Mouse (Mus musculus): Measurements from ENCODE around the gene 4933428G20Rik.
A peak's percentile ranks its signal among the peaks of the same experiment; 100 is the strongest.

Gene 4933428G20Rik

DNA sequence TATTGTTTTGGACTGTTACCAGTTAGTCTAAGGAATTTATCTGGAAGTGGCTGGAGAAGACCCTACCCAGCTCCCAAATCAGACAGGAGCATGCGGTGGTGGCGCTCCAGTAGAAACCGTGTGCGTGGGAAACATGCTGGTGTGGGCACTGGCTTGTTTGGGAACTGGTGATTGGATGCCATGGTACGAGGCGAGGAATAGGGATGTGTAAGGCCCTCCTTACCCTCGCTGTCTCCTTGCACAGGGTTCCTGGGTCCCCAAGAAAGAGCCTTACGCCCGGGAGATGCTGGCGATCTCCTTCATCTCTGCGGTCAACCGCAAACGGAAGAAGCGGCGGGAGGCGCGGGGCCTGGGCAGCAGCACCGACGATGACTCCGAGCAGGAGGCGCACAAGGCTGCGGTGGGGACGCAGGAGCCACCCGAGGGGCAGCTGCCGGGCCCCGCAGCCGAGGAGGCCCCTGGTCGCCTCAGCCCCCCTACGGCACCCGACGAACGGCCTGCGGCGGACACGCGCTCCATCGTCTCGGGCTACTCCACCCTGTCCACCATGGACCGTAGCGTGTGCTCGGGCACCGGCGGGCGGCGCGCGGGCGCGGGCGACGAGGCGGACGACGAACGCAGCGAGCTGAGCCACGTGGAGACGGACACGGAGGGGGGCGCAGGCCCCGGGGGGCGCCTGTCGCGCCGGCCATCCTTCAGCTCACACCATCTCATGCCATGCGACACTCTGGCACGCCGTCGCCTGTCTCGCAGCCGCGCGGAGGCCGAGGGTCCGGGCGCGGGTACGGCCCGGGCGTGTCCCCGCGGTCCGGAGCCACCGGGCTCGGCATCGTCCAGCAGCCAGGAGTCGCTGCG lies at the start of gene 4933428G20Rik:
TSS of gene 4933428G20Rik (minus strand) at position 476 of the 855 bp plus-strand sequence.
- DNase-seq, result no peak

DNA sequence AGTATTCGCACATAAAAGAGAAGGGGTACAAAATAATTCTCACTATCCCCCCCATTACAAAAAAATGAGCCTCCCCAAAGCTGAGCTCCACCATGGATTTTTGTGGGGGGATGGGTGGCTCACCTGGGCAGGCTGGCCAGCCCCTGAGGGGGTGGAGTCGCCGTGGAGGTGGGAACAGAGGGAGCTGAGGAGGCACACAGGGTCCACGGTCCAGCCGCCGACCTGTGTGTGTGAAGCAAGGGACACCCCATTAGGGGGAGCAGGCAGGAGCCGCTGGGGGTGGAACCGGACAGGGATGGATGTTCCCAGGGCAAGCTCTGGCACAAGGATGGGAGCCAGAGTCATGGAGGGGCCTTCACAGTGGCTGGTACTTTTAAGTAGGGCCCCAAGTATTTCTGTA lies 48.6 kb upstream of the 4933428G20Rik start:
- DNase-seq, result no peak

DNA sequence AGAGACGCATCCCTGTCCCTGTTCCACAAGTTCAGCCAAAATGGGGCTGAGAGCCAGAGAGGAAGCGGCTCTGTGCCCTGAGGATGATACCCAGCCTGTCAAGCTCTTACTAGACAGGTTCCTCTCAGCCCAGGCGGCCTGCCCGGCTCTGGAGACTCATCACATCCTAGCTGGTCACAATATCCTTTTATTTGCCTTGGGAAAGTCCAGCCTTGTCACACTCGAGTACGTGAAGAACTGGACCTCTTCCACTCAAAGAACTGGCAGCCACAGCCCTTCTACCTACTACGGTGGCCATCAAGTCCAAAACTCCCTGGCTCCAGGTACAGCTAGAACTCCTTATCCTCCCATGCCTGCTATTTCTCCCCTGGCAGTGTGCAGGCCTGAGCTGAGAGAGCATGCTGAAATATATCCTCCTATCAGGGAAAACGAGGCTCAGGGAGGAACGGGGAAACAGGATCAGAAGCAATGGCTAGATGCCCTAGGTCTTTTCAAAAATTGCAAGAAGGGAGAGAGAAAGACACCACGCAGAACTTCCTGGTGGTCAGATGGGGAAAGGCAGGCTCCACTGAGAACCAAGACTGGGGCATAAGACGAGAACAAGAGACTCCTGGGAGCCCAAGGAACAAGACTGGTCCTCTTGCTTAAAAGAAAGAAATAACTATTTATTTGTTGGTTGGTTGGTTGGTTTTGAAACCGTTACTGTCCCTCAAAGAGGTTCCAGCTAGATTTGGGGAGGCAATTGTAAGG lies 48.0 kb upstream of the 4933428G20Rik start:
- DNase-seq, result no peak

GRCm38 (mm10) chr11:97546804-97547411 lies 46.8 kb upstream of the 4933428G20Rik start:
- peak; percentile 73 for DNase-seq

DNA sequence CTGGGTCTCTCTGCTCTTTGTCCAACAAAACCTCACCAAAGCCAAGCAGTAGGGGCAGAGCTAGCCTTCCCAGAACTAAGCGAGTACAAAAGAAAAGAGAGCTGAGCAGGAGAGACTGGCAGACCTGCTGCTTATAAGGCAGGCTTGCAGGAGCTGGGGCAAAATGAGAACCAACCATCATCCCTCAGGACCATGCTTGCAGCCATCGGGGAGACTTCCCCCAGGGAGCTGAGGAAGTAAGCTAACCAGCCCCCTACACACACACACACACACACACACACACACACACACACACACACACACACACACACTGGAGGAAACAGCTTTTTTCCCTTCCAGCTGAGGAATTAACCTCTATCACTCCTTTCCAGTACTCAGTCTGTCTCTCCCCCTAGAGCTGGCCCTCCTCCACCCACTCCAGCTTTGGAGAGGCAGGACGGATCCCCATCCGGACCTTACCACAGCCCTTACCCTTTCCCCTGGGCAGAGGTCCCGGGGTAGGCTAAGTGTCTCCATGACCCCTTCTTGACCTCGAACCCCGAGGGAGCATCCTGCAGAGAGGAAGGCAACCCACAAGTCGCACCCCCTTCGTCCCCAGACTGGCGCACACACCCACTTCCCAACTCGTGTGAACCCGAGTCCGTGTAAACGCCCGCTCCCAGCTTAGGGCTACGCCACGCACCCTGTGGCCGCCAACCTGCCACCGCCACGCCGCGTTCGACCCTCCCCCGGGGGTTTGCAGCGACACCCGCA lies 45.8 kb upstream of the 4933428G20Rik start:
- no peak for DNase-seq

GRCm38 (mm10) chr11:97543883-97544282 lies 43.7 kb upstream of the 4933428G20Rik start:
- no peak for DNase-seq

GRCm38 (mm10) chr11:97543181-97543733 lies 43.1 kb upstream of the 4933428G20Rik start:
- DNase-seq, result peak; percentile 92

DNA sequence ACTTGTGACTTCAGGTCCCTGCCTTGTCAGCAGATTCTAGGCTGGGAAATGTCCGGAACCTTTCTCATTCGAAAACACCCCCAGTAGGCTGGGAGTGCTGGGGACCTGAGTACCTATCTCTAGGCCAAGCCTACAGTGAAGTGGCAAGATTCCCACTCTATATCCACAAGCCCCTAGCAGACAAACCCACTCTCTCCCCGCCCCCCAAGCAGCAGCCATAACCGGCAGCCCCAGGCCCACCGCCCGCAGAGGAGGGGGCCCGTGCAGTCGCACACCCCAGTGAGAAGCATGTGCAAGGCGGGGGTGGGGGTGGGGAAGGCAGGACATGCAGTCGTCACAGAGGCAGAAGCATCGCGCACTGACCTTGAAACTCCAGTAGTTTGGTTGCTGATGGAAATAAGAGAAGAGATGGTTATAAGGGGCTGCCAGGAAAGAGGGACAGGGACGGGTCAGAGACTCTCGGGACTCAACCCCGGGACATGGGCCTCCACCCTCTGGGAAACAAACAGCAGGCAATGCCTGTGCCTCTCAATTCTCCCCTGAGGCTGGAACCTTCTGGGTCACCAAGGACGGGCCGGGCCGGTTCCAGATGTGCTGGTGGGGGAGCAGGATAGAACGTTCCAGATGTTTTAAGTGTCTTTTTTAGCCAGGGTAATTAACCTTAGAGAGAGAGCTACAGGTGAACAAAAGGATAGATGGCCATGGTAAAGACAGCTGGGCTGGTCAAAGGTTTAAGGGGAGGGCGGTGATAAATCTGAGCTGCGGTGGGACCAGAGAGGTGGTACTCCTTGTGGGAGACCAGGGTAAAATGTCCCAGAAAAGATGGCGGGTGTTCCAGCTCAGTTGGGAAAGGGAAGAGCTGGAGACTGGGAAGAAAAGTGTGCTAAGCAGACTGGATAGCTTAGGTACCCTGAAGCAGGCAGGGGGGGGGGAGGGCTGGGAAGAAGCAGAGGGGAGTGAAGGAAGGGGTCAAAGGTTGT lies 42.3 kb upstream of the 4933428G20Rik start:
- DNase-seq, result peak; percentile 35

GRCm38 (mm10) chr11:97540604-97541003 lies 40.5 kb upstream of the 4933428G20Rik start:
- DNase-seq, result peak; percentile 54

GRCm38 (mm10) chr11:97540136-97540535 lies 40.0 kb upstream of the 4933428G20Rik start:
- no peak for DNase-seq

GRCm38 (mm10) chr11:97539622-97540021 lies 39.5 kb upstream of the 4933428G20Rik start:
- DNase-seq, result no peak

- no peak for DNase-seq
Measured at GRCm38 (mm10) chr11:97537580-97538089, 37.5 kb upstream of the 4933428G20Rik start.

DNA sequence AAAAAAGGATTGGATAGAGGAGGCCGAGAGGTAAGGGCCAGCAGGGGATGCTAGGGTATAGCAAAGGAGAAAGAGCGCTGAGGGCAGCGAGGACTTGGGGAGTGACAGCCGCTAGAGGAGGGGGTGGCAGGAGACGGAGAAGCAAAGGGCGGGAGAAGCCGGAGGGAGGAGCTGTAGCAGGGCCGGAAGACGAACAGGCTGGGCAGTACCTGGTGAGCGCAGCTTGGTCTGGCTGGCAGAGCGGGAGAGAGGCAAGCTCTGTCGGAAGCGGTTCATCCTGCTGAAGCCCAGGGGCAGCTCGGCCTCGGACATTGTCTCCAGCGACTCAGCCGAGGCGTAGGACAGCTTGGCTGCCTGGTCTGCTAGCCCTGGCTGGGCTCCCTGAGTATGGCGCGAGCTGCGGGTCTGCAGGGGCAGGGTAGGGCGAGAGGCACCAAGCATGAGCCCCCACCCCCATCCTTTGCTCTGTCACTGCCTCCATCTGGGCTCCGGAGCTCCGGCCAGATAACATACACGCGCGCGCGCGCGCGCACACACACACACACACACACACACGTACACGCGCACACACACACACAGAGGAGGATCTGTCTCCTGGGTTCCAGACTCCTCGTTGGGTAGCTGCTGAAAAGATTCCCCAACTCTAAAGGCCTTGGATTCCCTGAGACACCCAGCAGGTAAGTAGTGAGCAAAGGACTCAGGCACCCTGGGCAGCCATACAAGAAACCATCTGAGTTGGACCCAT lies 36.9 kb upstream of the 4933428G20Rik start:
- no peak for DNase-seq

DNA sequence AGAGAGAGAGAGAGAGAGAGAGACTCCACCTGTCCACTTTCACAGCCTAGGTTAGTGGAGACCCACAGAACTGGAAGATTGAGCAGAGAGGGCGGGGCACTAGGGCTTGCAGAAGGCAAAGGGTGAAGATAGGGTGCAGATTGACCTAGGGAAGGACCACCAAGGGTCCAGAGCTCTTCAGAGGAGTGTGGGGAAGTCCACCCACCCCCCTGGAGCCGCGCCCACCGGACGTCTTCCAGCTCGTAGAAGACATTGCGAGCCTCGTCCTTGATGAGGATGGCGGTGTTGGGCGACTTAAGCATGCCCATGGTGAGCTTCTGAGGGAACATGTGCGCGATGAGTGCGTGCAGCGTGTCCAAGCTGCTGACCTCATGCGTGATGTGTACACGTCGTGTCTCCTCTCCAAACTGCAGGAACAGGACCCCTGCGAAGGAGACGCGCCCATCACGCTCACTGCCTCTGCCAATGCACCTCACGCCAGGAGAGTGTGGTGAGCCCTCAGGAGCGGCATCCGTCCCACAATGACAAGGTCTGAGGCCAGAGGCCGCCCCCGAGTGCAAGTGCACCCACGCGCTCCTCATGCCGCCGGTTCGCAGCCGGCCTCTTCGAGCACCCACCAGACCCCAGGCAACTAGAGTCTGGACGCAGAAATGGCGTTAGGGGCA lies 36.1 kb upstream of the 4933428G20Rik start:
- DNase-seq, result no peak

- no peak for DNase-seq
Measured at GRCm38 (mm10) chr11:97535660-97536059, 35.5 kb upstream of the 4933428G20Rik start.

DNA sequence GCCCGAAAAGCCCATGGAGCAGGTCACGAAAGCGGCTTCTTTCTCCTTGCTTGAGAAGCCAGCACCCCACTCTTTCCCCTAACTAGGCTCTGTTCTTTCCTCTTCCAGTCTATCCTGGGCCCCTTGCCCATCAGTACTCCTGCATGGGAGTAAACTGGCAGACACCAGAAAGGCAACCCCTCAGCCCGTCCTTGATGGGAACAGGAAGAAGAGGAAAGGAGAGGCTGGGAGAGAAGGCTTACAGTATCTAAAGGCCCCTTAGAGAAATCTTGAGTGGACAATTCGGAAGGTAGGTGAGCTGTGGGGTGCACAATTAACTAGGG lies 35.1 kb upstream of the 4933428G20Rik start:
- DNase-seq, result no peak

GRCm38 (mm10) chr11:97534442-97535307 lies 34.5 kb upstream of the 4933428G20Rik start:
- DNase-seq, result no peak

GRCm38 (mm10) chr11:97533653-97534052 lies 33.5 kb upstream of the 4933428G20Rik start:
- no peak for DNase-seq

All from kidney, adult 9 months (tissue).